Mouse (Mus musculus): Measurements from ENCODE around the gene Acot10. TPM values are rescaled to one million over a fixed set of nuclear protein-coding genes. Genes with fewer than 3 reads are reported as not detected.

Gene Acot10
- total RNA-seq (2023) = not detected

GRCm38 (mm10) chr15:20666650-20667049 lies at the start of gene Acot10:
Gene Acot10 (minus strand): TSS chr15:20666750.

Other genes starting within 250 kb of the Acot10 start
- gene Cdh12, start 217.5 kb downstream of the Acot10 start, total RNA-seq (2023) = not detected